Mouse (Mus musculus) small intestine, adult 2 months (tissue): ENCODE measurements around the gene B230217C12Rik. TPM values are rescaled to one million over a fixed set of nuclear protein-coding genes. Genes with fewer than 3 reads are reported as not detected.

Source experiments
- H3K27ac ChIP-seq: fragments of 200-500 bp; 2 replicates; pipeline ENCODE4 v1.5.1; 2012; ENCODE audit warnings: low read depth, low read length, control low read depth, inconsistent platforms; ENCODE audit not compliant: insufficient read depth
- H3K27me3 ChIP-seq: fragments of 200-500 bp; 2 replicates; pipeline ENCODE4 v1.6.1; 2012; ENCODE audit warnings: mild to moderate bottlenecking, moderate library complexity, low read length, inconsistent platforms; ENCODE audit not compliant: control insufficient read depth, insufficient read depth
- H3K36me3 ChIP-seq: fragments of 200-500 bp; 2 replicates; pipeline ENCODE4 v1.6.1; 2012; ENCODE audit warnings: mild to moderate bottlenecking, low read length, control low read depth, inconsistent platforms; ENCODE audit not compliant: control insufficient read depth, insufficient read depth
- H3K4me1 ChIP-seq: fragments of 200-500 bp; 2 replicates; pipeline ENCODE4 v1.6.1; 2012; ENCODE audit warnings: low read length, inconsistent platforms, mixed read lengths; ENCODE audit not compliant: control insufficient read depth, insufficient read depth, insufficient read length
- H3K4me3 ChIP-seq: fragments of 200-500 bp; 2 replicates; pipeline ENCODE4 v1.5.1; 2012; ENCODE audit warnings: low read depth, mild to moderate bottlenecking, control low read depth, inconsistent platforms, low read length, moderate library complexity
- CTCF ChIP-seq: fragments of 200-500 bp; IDR thresholded peaks from 2 replicates; pipeline ENCODE4 v1.5.1; 2012; ENCODE audit warnings: low read depth, mild to moderate bottlenecking, control low read depth, inconsistent platforms, low read length, moderate library complexity, mixed read lengths; ENCODE audit not compliant: insufficient replicate concordance, insufficient read length; ENCODE audit errors: extremely low read depth
- POLR2A ChIP-seq: fragments of 200-500 bp; IDR thresholded peaks from 2 replicates; pipeline ENCODE4 v1.6.1; 2012; ENCODE audit warnings: low read depth, mild to moderate bottlenecking, control low read depth, inconsistent platforms, low read length, moderate library complexity
- WGBS: fragments of 180-500 bp; shearing (Covaris S2); methylation state at CpG from one replicate; pipeline ENCODE4 v1.1.7; 2018; 5-methylcytosine and 5-hydroxymethylcytosine counted together
- polyA plus RNA-seq: library from polyadenylated mRNA; depleted of rRNA; stranded (reverse); fragments of >200 nt; gene quantifications from 2 replicates; pipeline ENCODE4 v1.2.3, GENCODE M21; 2012; rRNA removed

The B230217C12Rik gene
- polyA plus RNA-seq, 1 experiment = 0.43 TPM

DNA sequence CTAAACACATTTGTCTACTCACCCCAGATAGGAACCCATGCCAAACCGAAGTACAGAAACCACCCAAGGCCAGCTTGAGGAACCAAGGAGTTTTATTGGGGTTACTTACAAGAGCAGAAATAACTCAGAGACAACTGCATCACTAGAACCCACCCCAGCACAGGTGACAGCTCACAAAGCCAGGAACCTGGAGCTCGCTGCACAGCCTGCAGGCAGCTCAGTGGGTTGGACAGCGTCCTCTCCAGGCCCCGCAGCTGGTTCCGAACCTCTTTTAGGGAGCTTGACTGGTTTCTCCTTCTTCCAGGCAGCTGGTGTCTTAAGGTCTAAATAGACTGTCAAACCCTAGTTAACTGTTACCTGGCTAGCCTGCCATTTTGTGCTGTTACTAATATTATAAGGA is 51.2 kb downstream of the B230217C12Rik start:
- Histone ChIP-seq H3K4me3 (no peak overlapping the region), H3K36me3 (no peaks in the 10 kb centered on the region), H3K27me3 (no peaks in the 10 kb centered on the region), H3K27ac (no peak overlapping the region), H3K4me1 (no peaks in the 10 kb centered on the region)
- TF ChIP-seq POLR2A (no peak), CTCF (no peak)
- 79% methylated on average over 5 of the region's 5 CpGs for WGBS

Other genes starting within 250 kb of the B230217C12Rik start
- 2.1 and 3.8 TPM in 2 replicates for gene Epop, start 211.1 kb upstream of the B230217C12Rik start, polyA plus RNA-seq
- gene Mllt6, start 177.4 kb upstream of the B230217C12Rik start, polyA plus RNA-seq = 18.4 and 38.6 TPM in 2 replicates
- gene Cisd3, start 155.0 kb upstream of the B230217C12Rik start, polyA plus RNA-seq = 112 and 249 TPM in 2 replicates
- gene Pcgf2, start 140.3 kb upstream of the B230217C12Rik start, polyA plus RNA-seq = 25.9 and 77.9 TPM in 2 replicates
- gene Psmb3, start 137.4 kb upstream of the B230217C12Rik start, polyA plus RNA-seq = 164 and 330 TPM in 2 replicates
- 2.0 and 3.4 TPM in 2 replicates for gene Pip4k2b, start 96.1 kb upstream of the B230217C12Rik start, polyA plus RNA-seq
- 1.7 and 3.7 TPM in 2 replicates for gene Cwc25, start 74.2 kb upstream of the B230217C12Rik start, polyA plus RNA-seq
- gene 1700001P01Rik, start 64.9 kb upstream of the B230217C12Rik start, polyA plus RNA-seq = not detected in 2 replicates
- gene Rpl23, start 58.3 kb upstream of the B230217C12Rik start, polyA plus RNA-seq = 10.2 and 22.0 TPM in 2 replicates
- gene Lasp1, start 41.8 kb upstream of the B230217C12Rik start, polyA plus RNA-seq = 165 and 397 TPM in 2 replicates
- gene Fbxo47, start 43.4 kb downstream of the B230217C12Rik start, polyA plus RNA-seq = not detected in 2 replicates
- 1.1 and 1.6 TPM in 2 replicates for gene Plxdc1, start 145.7 kb downstream of the B230217C12Rik start, polyA plus RNA-seq
- 0.55 and 1.1 TPM in 2 replicates for gene Arl5c, start 155.4 kb downstream of the B230217C12Rik start, polyA plus RNA-seq
- gene Cacnb1, start 182.3 kb downstream of the B230217C12Rik start, polyA plus RNA-seq = 3.2 and 5.7 TPM in 2 replicates
- 393 and 501 TPM in 2 replicates for gene Rpl19, start 185.9 kb downstream of the B230217C12Rik start, polyA plus RNA-seq
- 0.87 and 0.91 TPM in 2 replicates for gene Stac2, start 212.7 kb downstream of the B230217C12Rik start, polyA plus RNA-seq